Mouse (Mus musculus) natural killer cell, adult 2 months (primary cell): ENCODE measurements at regions not wholly inside any gene's neighbourhood (a gene's known extent, or its start where the extent isn't known, plus 50 kb on each side); places are given as distances from the start of the nearest gene placed in this dataset.
A peak's percentile ranks its signal among the peaks of the same experiment; 100 is the strongest.

Source experiments
- DNase-seq, 2 experiments: peaks; one replicate each; pipeline ENCODE4 v3.0.0; 2022; ENCODE audit warnings: low spot score in 2 of 2

DNA sequence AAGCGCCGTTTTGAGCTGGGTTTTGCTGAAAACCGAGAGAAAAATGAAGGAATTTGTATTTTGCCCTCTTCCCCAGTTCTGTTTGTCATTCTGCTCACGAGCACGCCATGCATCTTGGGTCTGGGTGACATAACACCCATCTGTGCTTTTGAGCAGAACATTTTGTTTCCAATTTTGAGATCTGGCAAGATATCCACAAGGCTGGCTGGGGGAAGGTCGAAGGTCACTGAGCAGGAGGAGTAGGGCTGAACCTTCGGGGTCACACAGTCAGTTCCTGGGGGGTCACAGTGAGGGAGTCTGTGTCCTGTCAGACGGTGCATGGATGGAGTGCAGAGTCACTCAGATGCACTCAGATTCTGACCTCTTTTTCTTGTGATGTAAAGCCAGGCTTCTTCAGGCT lies 186.8 kb upstream of the Zfp64 start:
- no peak for DNase-seq

DNA sequence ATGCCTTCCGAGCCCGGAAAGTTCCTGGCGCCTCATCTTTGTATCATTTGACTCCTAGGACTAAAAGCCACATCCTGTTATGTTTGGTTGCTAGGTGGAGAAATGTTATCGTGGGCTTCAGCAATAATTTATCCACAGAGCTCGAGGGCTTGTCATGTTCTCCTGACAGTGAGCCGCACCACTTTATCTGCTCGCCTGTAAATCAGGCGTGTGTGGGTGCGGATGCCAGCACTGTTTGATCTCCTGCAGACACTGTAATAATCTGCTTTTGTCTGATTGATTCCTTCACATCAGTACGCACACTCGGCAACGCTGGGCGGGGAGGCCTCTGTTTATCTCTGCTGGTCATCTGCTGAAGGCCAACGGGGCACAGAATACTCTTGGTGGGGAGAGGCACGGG lies 178.5 kb upstream of the Zfp64 start:
- DNase-seq: no peak

GRCm38 (mm10) chr2:169125476-169125875 lies 170.1 kb upstream of the Zfp64 start:
- DNase-seq: no peak

DNA sequence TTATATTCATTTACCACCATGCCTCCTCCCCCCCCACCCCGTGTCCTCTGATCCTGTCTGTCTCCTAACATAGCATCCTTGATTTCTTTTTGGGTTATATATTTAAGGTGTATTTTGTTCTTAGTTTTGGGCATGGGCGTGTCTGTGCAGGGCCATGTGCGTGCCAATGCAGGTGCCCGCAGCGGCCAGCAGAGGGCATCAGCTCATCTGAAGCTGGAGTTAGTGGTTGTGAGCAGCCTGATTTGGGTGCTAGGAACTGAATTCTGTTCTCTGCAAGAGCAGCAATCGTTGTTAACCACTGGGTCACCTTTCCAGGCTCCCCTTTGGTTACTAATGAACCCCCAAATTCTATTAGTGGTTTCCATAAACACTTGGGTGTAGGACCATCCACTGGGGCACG lies 167.5 kb upstream of the Zfp64 start:
- no peak for DNase-seq

- no peak for DNase-seq
Observed at GRCm38 (mm10) chr2:169116841-169117240, 161.5 kb upstream of the Zfp64 start.

DNA sequence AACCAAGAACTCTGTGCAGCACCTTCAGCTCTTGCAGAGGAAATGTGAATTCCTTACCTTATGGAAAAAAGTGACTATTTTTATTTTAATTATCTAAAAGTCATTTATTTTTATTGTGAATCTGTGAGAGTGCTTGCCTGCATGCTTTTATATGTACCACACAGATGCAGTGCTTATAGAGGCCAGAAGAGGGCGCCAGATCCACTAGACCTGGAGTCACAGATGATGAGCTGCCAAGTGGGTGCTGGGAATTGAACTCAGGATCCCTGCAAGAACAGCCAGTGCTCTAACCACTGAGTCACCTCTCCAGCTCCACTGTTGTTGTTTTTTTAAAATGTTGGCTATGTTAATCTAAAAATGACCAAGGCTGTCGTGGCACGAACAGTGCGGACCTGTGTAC lies 153.7 kb upstream of the Zfp64 start:
- no peak for DNase-seq

DNA sequence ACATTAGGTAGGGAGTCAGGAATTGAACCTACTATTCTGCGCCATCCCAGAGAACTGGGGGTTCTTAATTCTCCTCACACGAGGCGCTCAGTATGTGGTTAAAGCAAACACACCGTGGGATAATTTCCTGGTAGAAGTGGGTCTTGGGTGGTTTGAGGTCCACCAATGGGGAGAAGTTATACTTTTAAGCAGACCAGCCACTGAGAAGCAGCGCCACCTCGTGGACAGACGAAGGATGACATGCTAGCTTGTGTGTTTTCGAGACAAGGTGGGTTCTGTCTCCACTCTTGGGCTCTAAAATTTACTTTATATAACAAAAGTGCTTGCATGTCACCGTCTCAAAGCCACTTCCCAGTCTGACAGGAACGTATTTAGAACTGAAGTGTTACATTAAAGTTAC lies 152.7 kb upstream of the Zfp64 start:
- DNase-seq: no peak

DNA sequence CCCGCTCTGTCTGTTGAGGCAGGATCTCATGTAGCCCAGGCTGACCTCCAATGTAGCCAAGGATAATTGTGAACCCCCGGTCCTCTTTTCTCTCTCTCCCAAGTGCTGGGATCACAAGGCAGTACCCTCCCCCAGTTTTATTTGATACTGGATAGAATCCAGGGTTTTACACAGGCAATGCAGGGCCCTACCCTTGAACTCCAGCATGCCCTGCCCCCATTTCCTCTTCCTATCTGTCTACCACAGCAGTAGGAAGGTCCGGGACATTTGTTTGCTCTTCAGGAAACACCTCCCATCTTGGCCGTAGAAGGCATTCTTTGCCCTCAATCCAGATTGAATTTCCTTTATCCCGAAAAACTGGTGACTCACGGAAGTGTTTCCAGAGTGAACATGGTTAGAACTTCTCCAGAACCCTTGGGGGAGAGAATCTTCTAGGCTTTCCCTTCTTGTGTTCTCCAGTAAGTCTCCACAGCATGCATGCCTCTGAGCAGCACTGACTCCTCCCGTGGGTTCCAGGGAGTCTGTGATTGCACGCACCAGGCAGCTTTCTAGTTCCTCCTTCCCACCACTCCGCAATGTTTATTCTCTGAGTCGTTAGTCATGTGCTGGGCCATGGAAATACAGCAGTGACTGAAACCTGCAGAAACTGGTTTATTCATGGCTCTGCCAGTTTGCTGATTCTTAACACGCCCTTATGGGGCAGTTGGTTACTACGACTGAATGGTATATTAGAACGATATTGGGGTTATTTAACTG lies 146.3 kb upstream of the Zfp64 start:
- DNase-seq: no peak

GRCm38 (mm10) chr2:169100516-169100915 lies 145.1 kb upstream of the Zfp64 start:
- DNase-seq: no peak

DNA sequence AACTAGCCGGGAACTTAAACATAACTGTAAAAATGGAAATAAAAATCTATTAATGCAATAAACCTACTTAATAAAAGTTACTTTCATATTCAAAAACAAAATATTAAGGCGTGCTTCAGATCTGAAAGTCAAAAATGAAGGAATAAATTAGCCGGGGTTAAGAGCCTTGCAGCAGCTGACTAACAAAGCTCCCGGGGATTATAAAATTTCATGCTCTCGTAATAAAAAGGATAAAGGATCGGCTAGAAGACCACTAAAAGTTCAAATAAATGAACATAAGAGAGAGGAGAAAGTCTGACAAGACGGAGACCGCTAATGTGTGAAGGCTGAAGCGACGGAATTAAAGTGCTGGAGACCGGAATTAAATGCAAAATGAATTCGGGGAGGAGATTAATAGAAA lies 144.3 kb upstream of the Zfp64 start:
- DNase-seq: no peak

GRCm38 (mm10) chr2:169098591-169098990 lies 143.2 kb upstream of the Zfp64 start:
- no peak for DNase-seq

DNA sequence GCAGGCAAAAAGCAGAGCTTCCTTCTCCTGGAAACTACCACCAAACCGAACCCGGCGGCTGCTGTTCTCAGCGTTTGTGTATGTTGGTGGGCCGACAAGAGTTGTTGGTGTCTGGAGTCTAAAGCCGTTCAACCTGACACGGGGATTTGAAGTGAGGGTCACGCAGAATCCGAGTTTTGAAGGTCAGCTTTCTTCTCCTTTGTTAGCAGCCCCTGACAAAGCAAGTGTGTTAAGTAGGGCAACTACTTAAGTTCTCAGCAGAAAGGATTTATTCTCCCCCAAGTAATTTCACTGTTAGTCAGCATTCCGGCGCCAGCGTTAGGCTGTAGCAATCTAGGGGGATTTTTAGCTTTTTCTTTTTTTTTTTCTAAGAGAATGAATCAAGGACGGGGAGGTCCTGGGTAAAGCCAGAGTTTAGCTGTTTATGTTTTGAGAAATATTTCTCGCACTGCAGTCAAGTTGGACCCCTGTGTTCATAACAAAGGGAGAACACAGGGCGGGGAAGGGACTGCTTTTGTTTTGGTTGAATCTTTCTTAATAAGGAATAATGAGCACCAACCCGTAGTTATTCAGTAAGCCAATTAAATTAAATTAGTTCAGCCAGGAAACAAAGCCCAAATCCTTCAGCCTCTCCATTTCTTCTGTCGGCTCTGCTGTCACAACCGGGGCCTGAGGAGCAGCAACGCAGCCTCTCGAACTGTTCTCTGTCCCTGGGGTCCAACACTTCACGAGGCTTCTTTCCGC lies 138.8 kb upstream of the Zfp64 start:
- no peak for DNase-seq

DNA sequence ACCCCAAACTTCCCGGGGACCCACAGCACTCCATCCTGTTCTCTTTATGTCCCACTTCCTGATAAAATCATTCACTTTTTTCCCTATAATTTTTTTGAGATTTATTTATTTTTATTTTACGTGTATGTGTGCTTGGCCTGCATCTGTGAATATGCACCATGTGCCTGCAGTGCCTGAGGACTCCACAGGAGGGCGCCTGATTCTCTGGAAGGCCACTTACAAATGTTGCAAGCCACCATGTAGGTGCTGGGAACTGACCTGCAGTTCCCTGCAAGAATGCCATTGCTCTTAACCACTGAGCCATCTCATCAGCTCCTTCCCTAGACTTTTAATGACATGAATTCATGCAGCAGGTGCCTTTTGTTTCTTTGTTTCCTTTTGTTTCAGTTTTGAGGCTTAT lies 134.9 kb upstream of the Zfp64 start:
- no peak for DNase-seq

DNA sequence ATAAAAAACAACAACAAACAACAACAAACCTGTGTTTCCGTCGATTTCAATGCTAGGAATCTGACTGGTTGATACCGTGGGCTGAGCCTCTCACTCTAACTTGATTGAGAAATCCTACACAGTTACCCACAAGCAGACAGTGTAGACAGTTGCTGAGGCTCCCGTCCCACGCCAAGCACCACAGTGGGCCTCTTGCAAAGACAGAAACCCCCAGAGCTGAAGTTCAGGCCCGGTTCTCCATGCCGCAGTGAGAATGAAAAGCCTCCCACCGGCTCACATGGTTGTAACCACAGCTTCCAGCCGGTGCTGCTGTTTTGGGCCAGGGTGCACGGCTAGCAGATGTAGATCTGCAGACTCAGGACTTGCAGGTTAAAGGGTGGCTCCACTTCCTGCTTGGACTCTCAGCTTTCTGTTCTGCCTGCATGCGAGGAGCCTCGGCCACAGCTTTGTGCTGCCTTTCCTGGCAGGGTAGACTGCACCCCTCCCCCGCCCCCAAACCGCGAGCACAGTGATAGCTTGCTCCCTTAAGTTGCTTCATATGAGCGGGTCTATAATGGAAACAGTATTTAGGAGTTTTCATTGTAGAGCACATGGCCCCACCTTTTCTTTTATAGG lies 133.6 kb upstream of the Zfp64 start:
- no peak for DNase-seq

DNA sequence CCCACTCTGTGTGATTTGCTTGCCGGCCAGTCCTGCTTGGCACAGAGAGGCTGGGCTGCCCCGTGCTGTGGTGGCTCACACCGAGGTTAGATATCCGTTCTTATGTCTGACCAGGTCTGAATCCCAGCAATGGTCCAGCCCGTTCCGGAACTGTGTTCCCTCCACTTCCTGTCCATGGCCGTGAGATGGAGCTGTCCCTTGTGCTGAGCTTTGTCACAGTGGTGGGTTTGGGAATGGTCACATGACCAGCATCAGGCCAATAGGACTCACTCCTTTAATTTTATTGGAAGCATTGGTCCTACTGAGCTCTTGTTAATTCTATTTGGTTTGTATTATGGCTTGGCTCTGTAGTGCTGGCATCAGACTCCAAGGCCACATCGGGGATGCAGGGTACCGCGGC lies 132.9 kb upstream of the Zfp64 start:
- no peak for DNase-seq

DNA sequence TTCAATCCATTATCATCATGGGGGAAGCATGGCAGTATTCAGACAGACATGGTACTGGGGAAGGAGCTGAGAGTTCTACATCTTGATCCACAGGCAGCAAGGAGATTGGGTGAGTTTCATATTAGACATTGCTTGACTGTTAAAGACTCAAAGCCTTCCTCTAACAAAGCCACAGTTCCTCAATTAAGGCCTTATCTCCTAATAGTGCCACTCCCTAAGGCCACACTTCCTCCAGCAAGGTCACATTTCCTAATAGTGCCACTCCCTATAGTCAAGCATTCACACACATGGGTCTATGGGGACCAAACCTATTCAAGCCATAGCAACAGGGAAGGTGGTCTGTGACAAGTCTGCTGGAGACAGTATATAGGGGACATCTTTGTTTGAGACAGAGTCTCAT lies 115.9 kb upstream of the Zfp64 start:
- no peak for DNase-seq

DNA sequence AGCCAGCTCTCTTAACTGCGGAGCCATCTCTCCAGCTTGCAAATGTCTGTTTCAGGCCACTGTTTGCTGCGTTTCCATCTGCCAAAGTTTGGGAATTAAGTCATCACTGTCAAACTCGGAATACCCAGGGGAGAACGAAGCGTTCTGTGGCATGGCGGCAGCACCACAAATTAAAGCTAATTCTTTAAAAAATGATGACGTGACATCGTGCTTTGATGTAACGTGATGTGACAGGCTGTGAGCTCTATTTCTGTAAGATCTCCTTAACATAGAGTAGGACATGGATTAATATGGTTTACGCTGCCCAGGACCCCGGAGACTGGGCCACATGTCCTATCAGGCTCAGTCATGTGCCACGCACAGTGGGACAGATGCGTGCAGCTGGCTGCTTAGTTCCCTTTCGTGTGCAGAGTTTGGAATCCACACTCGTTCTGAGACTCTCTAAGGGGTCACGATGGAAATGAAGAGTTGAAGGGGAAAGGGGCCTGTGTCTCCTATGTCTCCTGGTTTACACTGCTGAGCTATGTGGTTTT lies 109.8 kb upstream of the Zfp64 start:
- no peak for DNase-seq

DNA sequence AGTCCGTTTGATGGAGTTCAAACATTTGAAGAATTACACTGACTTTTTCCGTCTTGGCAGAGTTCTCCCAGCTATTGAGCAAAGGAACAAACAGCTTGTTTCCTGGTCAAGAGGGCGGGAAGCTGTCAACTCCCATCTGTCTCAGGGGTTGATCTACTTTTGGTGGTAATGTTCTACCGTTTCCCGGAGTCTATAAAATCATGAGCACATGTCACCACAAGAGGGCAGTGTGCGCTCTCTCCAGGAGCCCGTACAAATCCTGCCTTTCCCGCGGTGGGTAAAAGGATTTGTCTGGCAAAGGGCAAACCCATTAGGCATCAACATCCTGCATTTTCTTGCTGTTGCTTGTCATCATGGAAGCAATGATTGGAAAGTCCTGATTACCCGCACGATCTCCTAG lies 106.1 kb upstream of the Zfp64 start:
- peak; percentile 1 to 9 for DNase-seq

DNA sequence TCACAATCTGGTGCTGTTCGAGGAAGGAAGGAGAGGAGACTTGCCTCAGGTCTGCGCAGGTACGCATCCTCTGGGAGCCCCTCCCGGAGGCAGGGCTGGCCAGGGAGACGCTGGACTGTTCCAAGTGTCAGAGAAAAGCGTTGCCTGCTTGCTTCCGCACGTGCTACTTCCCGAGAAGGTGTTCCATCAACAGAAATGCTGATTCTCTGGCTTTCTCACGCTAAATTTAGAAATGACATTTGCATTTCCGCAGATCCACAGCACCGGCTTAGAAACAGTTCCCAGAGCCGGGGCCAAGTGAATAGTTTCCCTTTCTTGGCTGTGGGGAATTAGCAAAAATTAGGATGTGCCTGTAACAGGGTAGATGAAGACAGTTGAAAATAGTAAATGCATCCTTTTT lies 105.1 kb upstream of the Zfp64 start:
- DNase-seq: no peak

DNA sequence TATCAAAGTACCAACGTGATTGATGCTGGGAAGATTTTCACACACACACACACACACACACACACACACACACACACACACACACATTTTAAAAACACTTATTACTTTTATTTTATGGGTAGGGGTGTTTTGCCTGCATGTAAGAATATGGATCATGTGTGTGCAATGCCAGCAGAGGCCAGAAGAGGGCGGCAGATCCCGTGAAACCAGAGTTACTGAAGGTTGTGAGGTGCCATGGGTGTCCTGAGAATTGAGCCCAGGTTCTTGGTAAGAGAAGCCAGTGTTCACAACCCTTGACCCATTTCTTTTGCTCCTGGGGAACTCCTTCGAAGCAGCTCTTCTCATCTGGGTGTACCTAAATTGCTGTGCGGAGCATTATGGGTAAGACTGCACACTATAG lies 102.4 kb upstream of the Zfp64 start:
- no peak for DNase-seq

DNA sequence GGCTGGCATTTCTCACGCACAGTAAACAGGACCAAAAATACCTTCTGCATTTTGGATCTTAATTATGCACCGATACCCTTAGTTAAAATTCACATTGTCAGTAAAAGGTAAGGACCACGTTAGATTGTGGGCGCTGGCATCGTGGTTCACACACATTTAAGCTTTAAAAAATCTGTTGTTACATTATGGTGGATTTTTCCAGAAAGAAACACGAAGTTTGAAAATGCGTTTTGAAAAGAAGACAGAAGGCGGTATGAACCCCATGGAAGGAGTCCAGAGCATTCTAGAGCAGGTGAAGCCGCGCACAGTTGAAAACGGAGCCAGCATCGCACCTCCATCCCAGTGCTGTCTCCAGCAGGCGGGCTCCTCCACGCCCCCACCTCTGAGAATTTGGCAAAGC lies 94.6 kb upstream of the Zfp64 start:
- no peak for DNase-seq

GRCm38 (mm10) chr2:169041748-169042147 lies 86.4 kb upstream of the Zfp64 start:
- no peak for DNase-seq

- DNase-seq: no peak
Observed at GRCm38 (mm10) chr2:169037975-169038374, 82.6 kb upstream of the Zfp64 start.
